Mouse (Mus musculus) CH12.LX (cell line): Measurements from ENCODE around the gene Gm49333. TPM values are rescaled to one million over a fixed set of nuclear protein-coding genes. Genes with fewer than 3 reads are reported as not detected.

Experiments
- DNase-seq: peaks from one replicate; pipeline ENCODE4 v3.0.0-alpha.2; 2013; ENCODE audit errors: extremely low read depth
- H3K27ac ChIP-seq: 2 replicates; pipeline ENCODE4 v1.5.1; 2012; ENCODE audit warnings: low read depth, mild to moderate bottlenecking, control low read depth, moderate library complexity; ENCODE audit not compliant: insufficient read depth
- H3K27me3 ChIP-seq: replicated peaks from 2 replicates; pipeline ENCODE3; 2012; ENCODE audit warnings: inconsistent platforms
- H3K36me3 ChIP-seq, 2 experiments: replicated peaks in 1 of 2; 2 replicates each; pipeline versions ENCODE3 to v1.6.1; 2012; ENCODE audit warnings: inconsistent platforms in 1 of 2, low read length in 1 of 2, mild to moderate bottlenecking in 1 of 2, mixed read lengths in 1 of 2, moderate library complexity in 1 of 2; ENCODE audit not compliant: control insufficient read depth in 1 of 2, insufficient read depth in 1 of 2
- H3K4me1 ChIP-seq, 2 experiments: 2 replicates each; pipeline ENCODE4 v1.6.1; 2012; ENCODE audit warnings: inconsistent platforms in 1 of 2, moderate library complexity in 1 of 2; ENCODE audit not compliant: insufficient read depth in 2 of 2, control insufficient read depth in 1 of 2
- H3K4me2 ChIP-seq: 2 replicates; pipeline ENCODE4 v1.6.1; 2012; ENCODE audit warnings: low read depth, mild to moderate bottlenecking, control low read depth; ENCODE audit not compliant: poor library complexity, insufficient read depth, severe bottlenecking
- H3K4me3 ChIP-seq, 3 experiments: fragments of 150-350 bp in 1 of 3; sonication (generic) in 1 of 3; replicated peaks in 1 of 3; 2 replicates each; pipeline versions ENCODE3 to v1.5.1; 2011 to 2012; ENCODE audit warnings: low read depth in 2 of 3, low read length in 2 of 3, mild to moderate bottlenecking in 2 of 3, moderate library complexity in 2 of 3, control low read depth in 1 of 3, improper control_type of control experiment in 1 of 3, inconsistent platforms in 1 of 3, mixed read lengths in 1 of 3; ENCODE audit not compliant: poor library complexity in 1 of 3
- H3K79me2 ChIP-seq: replicated peaks from 2 replicates; pipeline ENCODE4 v1.6.1; 2012; ENCODE audit warnings: mild to moderate bottlenecking, moderate library complexity; ENCODE audit not compliant: control insufficient read depth, poor library complexity, insufficient read depth, severe bottlenecking; ENCODE audit errors: extremely low read depth
- H3K9ac ChIP-seq: 2 replicates; pipeline ENCODE4 v1.6.1; 2012; ENCODE audit warnings: low read depth, mild to moderate bottlenecking, control low read depth, moderate library complexity; ENCODE audit not compliant: insufficient read depth
- H3K9me3 ChIP-seq: replicated peaks from 2 replicates; pipeline ENCODE3; 2012; ENCODE audit warnings: low read length, inconsistent platforms, mixed read lengths
- BHLHE40 ChIP-seq: IDR thresholded peaks from 2 replicates; pipeline ENCODE4 v1.6.1; 2011; ENCODE audit warnings: mild to moderate bottlenecking, low read depth, low read length, improper control_type of control experiment
- ELF1 ChIP-seq: IDR thresholded peaks from 2 replicates; pipeline ENCODE4 v1.6.1; 2014; ENCODE audit warnings: low read depth, mild to moderate bottlenecking, inconsistent platforms, low read length, improper control_type of control experiment
- ETS1 ChIP-seq: conservative IDR thresholded peaks from 2 replicates; pipeline ENCODE4 v1.6.1; 2012; ENCODE audit warnings: low read depth, mild to moderate bottlenecking, inconsistent platforms, low read length, improper control_type of control experiment, moderate library complexity
- GABPA ChIP-seq: IDR thresholded peaks from 2 replicates; pipeline ENCODE4 v1.6.1; 2012; ENCODE audit warnings: low read depth, low read length, improper control_type of control experiment, inconsistent platforms; ENCODE audit not compliant: insufficient replicate concordance
- HCFC1 ChIP-seq: IDR thresholded peaks from 2 replicates; pipeline ENCODE4 v1.6.1; 2012; ENCODE audit warnings: low read depth, mild to moderate bottlenecking, inconsistent platforms, low read length, improper control_type of control experiment
- JUN ChIP-seq: IDR thresholded peaks from 2 replicates; pipeline ENCODE4 v1.6.1; 2011; ENCODE audit warnings: low read depth, mild to moderate bottlenecking, low read length, improper control_type of control experiment, moderate library complexity; ENCODE audit not compliant: insufficient read depth
- JUND ChIP-seq: conservative IDR thresholded peaks from 2 replicates; pipeline ENCODE4 v1.6.1; 2011; ENCODE audit warnings: low read depth, low read length, improper control_type of control experiment
- MAZ ChIP-seq: IDR thresholded peaks from 2 replicates; pipeline ENCODE4 v1.6.1; 2012; ENCODE audit warnings: low read depth, mild to moderate bottlenecking, inconsistent platforms, low read length, improper control_type of control experiment, moderate library complexity
- MXI1 ChIP-seq: IDR thresholded peaks from 2 replicates; pipeline ENCODE4 v1.6.1; 2011; ENCODE audit warnings: mild to moderate bottlenecking, low read depth, low read length, improper control_type of control experiment
- NELFE ChIP-seq: IDR thresholded peaks from 2 replicates; pipeline ENCODE4 v1.6.1; 2011; ENCODE audit warnings: low read depth, low read length, improper control_type of control experiment
- PAX5 ChIP-seq: IDR thresholded peaks from 2 replicates; pipeline ENCODE4 v1.6.1; 2012; ENCODE audit warnings: low read length, inconsistent platforms, mixed read lengths
- SMC3 ChIP-seq: IDR thresholded peaks from 2 replicates; pipeline ENCODE4 v1.6.1; 2011; ENCODE audit warnings: low read depth, low read length, improper control_type of control experiment
- TBP ChIP-seq: conservative IDR thresholded peaks from 2 replicates; pipeline ENCODE4 v1.6.1; 2011; ENCODE audit warnings: low read depth, low read length, improper control_type of control experiment
- TCF12 ChIP-seq: IDR thresholded peaks from 2 replicates; pipeline ENCODE4 v1.6.1; 2014; ENCODE audit warnings: low read depth, mild to moderate bottlenecking, inconsistent platforms, low read length, improper control_type of control experiment
- USF2 ChIP-seq: conservative IDR thresholded peaks from 2 replicates; pipeline ENCODE4 v1.6.1; 2011; ENCODE audit warnings: low read depth, low read length, improper control_type of control experiment
- ZKSCAN1 ChIP-seq: IDR thresholded peaks from 2 replicates; pipeline ENCODE4 v1.6.1; 2012; ENCODE audit warnings: low read depth, inconsistent platforms, low read length, improper control_type of control experiment, borderline replicate concordance
- ZMIZ1 ChIP-seq: IDR thresholded peaks from 2 replicates; pipeline ENCODE4 v1.6.1; 2012; ENCODE audit warnings: low read depth, mild to moderate bottlenecking, inconsistent platforms, low read length, improper control_type of control experiment
- dilution Hi-C: fragments of 300-500 bp; cut with MboI; formaldehyde crosslinking; loops from 2 replicates; pipeline ENCODE4 v1.14.3; 2020; ENCODE audit warnings: low sequenced_read_pairs; ENCODE audit not compliant: extremely low pct_unique_long_range_greater_than_20kb, extremely low pct_ligation_motif_present
- in situ Hi-C: fragments of 300-500 bp; cut with MboI; formaldehyde crosslinking; loops from 3 replicates; pipeline ENCODE4 v1.14.3; 2019; ENCODE audit warnings: low sequenced_read_pairs, low pct_ligation_motif_present, low pct_unique_long_range_greater_than_20kb, mixed read lengths
- polyA plus RNA-seq: library from polyadenylated mRNA; unstranded; fragments of >175 nt; gene quantifications from 2 replicates; pipeline ENCODE4 v1.2.1, GENCODE M21; 2012; ENCODE audit warnings: low read depth; ENCODE audit not compliant: insufficient read length
- total RNA-seq, 2 experiments: library from RNA; depleted of rRNA; stranded (reverse); fragments of 300-350 nt in 1 of 2; fragments of >200 nt in 1 of 2; gene quantifications; 2 replicates each; pipeline ENCODE4 v1.2.3; 2012 to 2014

Gm49333 gene
- total and polyA plus RNA-seq, 3 experiments = not detected

- DNase-seq = no peak
- Histone ChIP-seq H3K4me2 (no peak overlapping the region), H3K27ac (no peak overlapping the region), H3K4me1 (no peaks in the 10 kb centered on the region), H3K4me3 (no peak overlapping the region), H3K9me3 (no peaks in the 10 kb centered on the region), H3K27me3 (peaks cover 6% of the 10 kb centered on the region), H3K79me2 (no peaks in the 10 kb centered on the region), H3K36me3 (peaks cover 11 to 19% of the 10 kb centered on the region in 2 experiments), H3K9ac (no peak overlapping the region)
- dilution Hi-C loops = no loop called here
- TF ChIP-seq TCF12 = no peak
- TF ChIP-seq SMC3 = no peak
- no peak for TF ChIP-seq NELFE
- TF ChIP-seq ZMIZ1 = no peak
- no peak for TF ChIP-seq ZKSCAN1
- no peak for TF ChIP-seq BHLHE40
- no peak for TF ChIP-seq MXI1
- TF ChIP-seq ETS1 = no peak
- TF ChIP-seq JUN = no peak
- no peak for TF ChIP-seq HCFC1
- no peak for TF ChIP-seq ELF1
- TF ChIP-seq TBP = no peak
- no peak for TF ChIP-seq USF2
- TF ChIP-seq JUND = no peak
- no peak for TF ChIP-seq PAX5
- TF ChIP-seq GABPA = no peak
- no peak for TF ChIP-seq MAZ
- in situ Hi-C loops = loop anchor here (5.0 kb wide), 1 partner anchor 33 kb away; no protein-coding TSS in a partner anchor
Observed at GRCm38 (mm10) chr16:20600511-20600910, 10.9 kb upstream of the Gm49333 start.

DNA sequence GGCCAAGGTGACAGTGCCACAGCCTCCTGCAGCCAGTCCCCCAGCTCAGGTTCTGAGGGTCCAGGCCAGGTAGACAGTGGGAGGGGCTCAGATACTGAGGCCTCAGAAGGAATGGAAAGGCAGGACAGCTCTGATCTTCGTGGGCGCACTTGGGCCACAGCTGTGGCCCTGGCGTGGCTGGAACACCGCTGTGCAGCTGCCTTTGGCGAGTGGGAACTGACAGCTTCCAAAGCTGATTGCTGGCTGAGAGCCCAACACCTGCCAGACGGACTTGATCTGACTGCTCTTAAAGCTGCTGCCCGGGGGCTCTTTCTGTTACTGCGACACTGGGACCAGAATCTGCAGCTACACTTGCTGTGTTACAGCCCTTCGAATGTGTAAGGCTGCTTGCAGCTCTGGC is 6.7 kb upstream of the Gm49333 start:
- no peak overlapping the region for H3K27ac ChIP-seq
- no peaks in the 10 kb centered on the region for H3K9me3 ChIP-seq
- no peaks in the 10 kb centered on the region for H3K27me3 ChIP-seq
- H3K4me3 ChIP-seq = no peak overlapping the region
- in situ Hi-C loops (loop anchor here (5.0 kb wide), 1 partner anchor 37 kb away; no protein-coding TSS in a partner anchor), dilution Hi-C loops (no loop called here)
- H3K9ac ChIP-seq = no peak overlapping the region
- peaks cover 4% of the 10 kb centered on the region for H3K79me2 ChIP-seq
- TF ChIP-seq PAX5 = no peak
- DNase-seq = no peak
- H3K4me2 ChIP-seq = no peak overlapping the region
- peaks cover 41 to 58% of the 10 kb centered on the region in 2 experiments for H3K36me3 ChIP-seq
- H3K4me1 ChIP-seq = peaks cover 5 to 15% of the 10 kb centered on the region in 2 experiments
